In genomic region chr7:37178256-37178655, GRCm38 (mm10) we compare ENCODE assay signal across 28 mouse cellular contexts.
DNase-seq lines count a peak whose midpoint lies in the region; ATAC-seq and TF ChIP-seq lines count a peak whose summit lies in the region.
"Had no signal": no experiment of that assay in that cellular context is flagged by ENCODE, and none has a peak within 500 bp of the region (broad histone marks: within the 10 kb centered on the region; RNA-seq: fewer than 3 reads in every experiment).

No protein-coding gene starts in this region.

- no peak for TF ChIP-seq CTCF in hindbrain, postnatal 0 days (IDR thresholded peaks at IDR 0.05; ENCODE audit: low read depth)

- DNase-seq in embryo, embryonic 10 days (ENCODE audit: low spot score): peak; percentile 34
- no peak for DNase-seq in embryo, embryonic 9.5 days (ENCODE audit: extremely low spot score)
- DNase-seq in embryonic facial prominence, embryonic 11.5 days (ENCODE audit: low spot score): peak; percentile 73
- peak; percentile 60 for DNase-seq in limb, embryonic 11.5 days (ENCODE audit: low spot score)
- no peak for DNase-seq in hindbrain, postnatal 0 days (ENCODE audit: low spot score)
- DNase-seq in heart, adult 8-10 months (ENCODE audit: low spot score): no peak
- DNase-seq in layer of hippocampus, adult 11-12 months (ENCODE audit: low spot score): no peak
- DNase-seq: adrenal gland, postnatal 10 days; adrenal gland, postnatal 36 days; cerebellum, adult 11 months; cerebellum, adult 8-10 months; cerebellum, postnatal 10 days; cerebellum, postnatal 36 days; gastrocnemius, postnatal 10 days; heart, postnatal 10 days; heart, postnatal 36 days had no signal

- no peaks in the 10 kb centered on the region for H3K9me3 ChIP-seq in embryonic facial prominence, embryonic 11.5 days (replicated peaks; ENCODE audit: control insufficient read depth, low read length)
- H3K9me3 ChIP-seq in limb, embryonic 11.5 days (ENCODE audit: control insufficient read depth, low read length): no peaks in the 10 kb centered on the region
- no peaks in the 10 kb centered on the region for H3K9me3 ChIP-seq in hindbrain, postnatal 0 days (ENCODE audit: low read length)
- H3K9me3 ChIP-seq: embryonic facial prominence, embryonic 13.5 days; forebrain, embryonic 12.5 days; forebrain, embryonic 15.5 days; heart, embryonic 12.5 days; heart, embryonic 15.5 days; hindbrain, embryonic 10.5 days; hindbrain, embryonic 13.5 days had no signal

- WGBS in embryonic facial prominence, embryonic 11.5 days: 23% methylated on average over 4 of the region's 4 CpGs
- WGBS in limb, embryonic 11.5 days: 14% methylated on average over 4 of the region's 4 CpGs
- 72% methylated on average over 4 of the region's 4 CpGs for WGBS in hindbrain, postnatal 0 days

- no peaks in the 10 kb centered on the region; the same call in 1 of the 2 replicates for H3K4me1 ChIP-seq in embryonic facial prominence, embryonic 11.5 days (ENCODE audit: control insufficient read depth, insufficient read depth, low read length)
- peaks cover 19% of the 10 kb centered on the region for H3K4me1 ChIP-seq in limb, embryonic 11.5 days (ENCODE audit: control insufficient read depth, insufficient read depth, low read length)
- H3K4me1 ChIP-seq in hindbrain, postnatal 0 days (ENCODE audit: insufficient read depth, low read length): no peaks in the 10 kb centered on the region
- H3K4me1 ChIP-seq: heart, embryonic 12.5 days; heart, embryonic 15.5 days had no signal

- H3K27me3 ChIP-seq in embryonic facial prominence, embryonic 11.5 days (ENCODE audit: control insufficient read depth, insufficient read depth, low read length): no peaks in the 10 kb centered on the region
- H3K27me3 ChIP-seq in limb, embryonic 11.5 days (ENCODE audit: control insufficient read depth, insufficient read depth, low read length): no peaks in the 10 kb centered on the region
- no peaks in the 10 kb centered on the region for H3K27me3 ChIP-seq in hindbrain, postnatal 0 days (ENCODE audit: insufficient read depth, low read length)
- H3K27me3 ChIP-seq: embryonic facial prominence, embryonic 13.5 days; forebrain, embryonic 12.5 days; forebrain, embryonic 15.5 days; heart, embryonic 12.5 days; heart, embryonic 15.5 days; hindbrain, embryonic 13.5 days had no signal

- H3K4me2 ChIP-seq in embryonic facial prominence, embryonic 11.5 days (ENCODE audit: low read depth, low read length): no peak overlapping the region
- no peak overlapping the region for H3K4me2 ChIP-seq in limb, embryonic 11.5 days (ENCODE audit: low read depth, severe bottlenecking)
- H3K4me2 ChIP-seq in hindbrain, postnatal 0 days (ENCODE audit: low read depth, low read length): no peak overlapping the region
- H3K4me2 ChIP-seq: embryonic facial prominence, embryonic 13.5 days; forebrain, embryonic 12.5 days; forebrain, embryonic 15.5 days; heart, embryonic 12.5 days; heart, embryonic 15.5 days; hindbrain, embryonic 13.5 days had no signal

- H3K36me3 ChIP-seq in embryonic facial prominence, embryonic 11.5 days (replicated peaks; ENCODE audit: control insufficient read depth, insufficient read depth, low read depth, low read length): no peaks in the 10 kb centered on the region
- H3K36me3 ChIP-seq in limb, embryonic 11.5 days (ENCODE audit: control insufficient read depth, insufficient read depth, low read length): no peaks in the 10 kb centered on the region
- H3K36me3 ChIP-seq in hindbrain, postnatal 0 days (ENCODE audit: insufficient read depth, low read length): no peaks in the 10 kb centered on the region
- H3K36me3 ChIP-seq: embryonic facial prominence, embryonic 13.5 days; forebrain, embryonic 12.5 days; forebrain, embryonic 15.5 days; heart, embryonic 12.5 days; heart, embryonic 15.5 days; hindbrain, embryonic 10.5 days; hindbrain, embryonic 13.5 days had no signal

- no peak overlapping the region for H3K4me3 ChIP-seq in embryonic facial prominence, embryonic 11.5 days (ENCODE audit: low read depth, low read length)
- no peak overlapping the region for H3K4me3 ChIP-seq in limb, embryonic 11.5 days (ENCODE audit: low read depth, low read length)
- no peak overlapping the region for H3K4me3 ChIP-seq in hindbrain, postnatal 0 days (ENCODE audit: low read length)
- H3K4me3 ChIP-seq: embryonic facial prominence, embryonic 13.5 days; erythroblast, embryonic 14.5 days; forebrain, embryonic 12.5 days; forebrain, embryonic 15.5 days; heart, embryonic 12.5 days; heart, embryonic 15.5 days; hindbrain, embryonic 10.5 days; hindbrain, embryonic 13.5 days had no signal

- no peak overlapping the region for H3K9ac ChIP-seq in embryonic facial prominence, embryonic 11.5 days (replicated peaks; ENCODE audit: low read length)
- H3K9ac ChIP-seq in limb, embryonic 11.5 days (ENCODE audit: low read length): no peak overlapping the region
- no peak overlapping the region for H3K9ac ChIP-seq in hindbrain, postnatal 0 days (replicated peaks; ENCODE audit: low read length)
- H3K9ac ChIP-seq: embryonic facial prominence, embryonic 13.5 days; forebrain, embryonic 12.5 days; forebrain, embryonic 15.5 days; heart, embryonic 12.5 days; heart, embryonic 15.5 days; hindbrain, embryonic 13.5 days had no signal

- ATAC-seq in embryonic facial prominence, embryonic 11.5 days (replicated peaks; ENCODE audit: insufficient number of reproducible peaks, low FRiP score, low TSS enrichment, low read depth): no peak
- peak; percentile 70; the same call in 1 of the 2 replicates for ATAC-seq in limb, embryonic 11.5 days (ENCODE audit: insufficient number of reproducible peaks, low FRiP score, low TSS enrichment, low read depth)
- ATAC-seq in hindbrain, postnatal 0 days: no peak
- ATAC-seq: activated CD4-positive, CD25-positive, alpha-beta regulatory T cell, adult 4 months; forebrain, embryonic 15.5 days; hindbrain, embryonic 16.5 days; inflammation-experienced regulatory T-cells, adult 6 months; intestine, embryonic 16.5 days had no signal

- H3K27ac ChIP-seq in embryonic facial prominence, embryonic 11.5 days (replicated peaks; ENCODE audit: low read depth, low read length): no peak overlapping the region
- no peak overlapping the region for H3K27ac ChIP-seq in limb, embryonic 11.5 days (replicated peaks; ENCODE audit: low read depth, low read length)
- H3K27ac ChIP-seq in hindbrain, postnatal 0 days: no peak overlapping the region
- H3K27ac ChIP-seq: embryonic facial prominence, embryonic 13.5 days; forebrain, embryonic 12.5 days; forebrain, embryonic 15.5 days; heart, embryonic 15.5 days; hindbrain, embryonic 10.5 days; hindbrain, embryonic 13.5 days had no signal

Comparison
In these comparisons a context has a peak if more than half of its experiments do, and no peak if none do; other contexts are left out.
1. DNase-seq: peak in embryo, embryonic 10 days (single experiment), embryonic facial prominence, embryonic 11.5 days (single experiment) and limb, embryonic 11.5 days (single experiment); none in embryo, embryonic 9.5 days (single experiment), hindbrain, postnatal 0 days (single experiment), heart, adult 8-10 months (single experiment) and layer of hippocampus, adult 11-12 months (single experiment).